Mouse (Mus musculus) bone marrow, adult 2 months (tissue): ENCODE results near the gene Gm14401.
"Not testable (repeated sequence)": the region's sequence is repeated elsewhere in the genome, so short reads cannot be mapped to it uniquely, and the experiment has no call there.

Source experiments
- CTCF ChIP-seq: fragments of 200-500 bp; IDR thresholded peaks from 2 replicates; pipeline ENCODE4 v1.5.1; 2011; ENCODE audit warnings: low read length, control low read depth; ENCODE audit not compliant: control insufficient read depth, insufficient read depth
- POLR2A ChIP-seq: fragments of 200-500 bp; IDR thresholded peaks from 2 replicates; pipeline ENCODE4 v1.6.1; 2011; ENCODE audit warnings: low read depth, mild to moderate bottlenecking, control low read depth, low read length, borderline replicate concordance; ENCODE audit not compliant: control insufficient read depth

DNA sequence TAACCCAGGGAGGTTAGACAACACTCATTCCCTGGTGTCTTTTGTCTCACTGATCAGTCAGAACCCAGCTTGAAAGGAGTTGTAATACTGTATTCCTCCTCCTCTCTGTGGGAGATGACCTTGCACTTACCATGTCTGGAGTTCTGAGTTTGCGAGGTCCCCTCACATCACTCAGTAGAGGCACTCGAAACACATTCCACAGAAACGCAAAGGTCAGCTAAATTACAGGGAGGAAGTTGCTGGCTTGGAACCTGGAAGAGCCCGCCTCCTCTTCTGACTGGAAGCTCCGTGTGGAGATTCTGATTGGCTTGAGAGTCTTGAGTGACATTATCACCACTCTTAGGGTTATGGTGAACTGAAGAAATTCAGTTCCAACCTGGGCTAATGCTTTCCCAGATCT, 35.0 kb downstream of the Gm14401 start:
- TF ChIP-seq CTCF, POLR2A: not testable (repeated sequence)
